11 mouse cellular contexts compared by ENCODE assay signal in the genomic region with DNA sequence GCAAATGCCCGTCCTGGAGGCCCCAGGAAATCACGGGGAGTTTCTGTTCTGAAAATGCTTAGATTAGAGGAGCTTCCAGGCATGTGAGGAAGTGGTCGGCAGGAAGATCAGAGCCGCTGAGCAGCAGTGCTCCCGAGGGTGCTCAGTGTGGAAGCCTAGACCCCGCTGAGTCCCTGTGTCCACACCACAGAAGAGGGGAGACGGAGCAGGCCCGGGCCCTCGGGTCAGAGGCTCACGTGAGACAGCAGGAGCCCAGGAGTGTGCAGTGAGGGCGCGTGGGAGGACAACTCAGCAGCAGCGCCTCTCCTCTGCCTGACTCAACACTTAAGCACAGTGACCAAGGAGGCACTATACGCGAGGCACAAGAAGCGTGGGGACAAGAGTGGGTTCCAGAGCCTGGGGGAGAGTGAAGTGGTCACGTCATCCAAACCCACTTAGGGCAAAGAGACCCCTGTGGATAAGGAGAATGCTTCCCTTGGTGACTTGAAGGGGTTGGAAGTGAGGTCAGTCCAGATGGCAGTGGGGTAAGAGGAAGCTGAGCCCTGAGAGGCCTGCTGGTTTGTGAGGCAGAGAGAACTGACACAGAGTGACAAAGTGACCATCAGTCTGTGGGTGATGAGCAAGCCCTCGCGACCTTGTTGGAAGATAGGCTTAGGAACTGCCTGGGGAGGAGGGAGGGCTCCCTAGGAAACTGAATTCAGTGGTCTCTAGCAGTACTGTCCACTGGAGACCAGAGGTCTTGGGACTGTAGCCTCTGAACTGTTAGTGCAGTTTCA.
A peak's percentile ranks its signal among the peaks of the same experiment; 100 is the strongest.
DNase-seq lines count a peak whose midpoint lies in the region; ATAC-seq and TF ChIP-seq lines count a peak whose summit lies in the region.
"Had no signal": no experiment of that assay in that cellular context is flagged by ENCODE, and none has a peak within 500 bp of the region (broad histone marks: within the 10 kb centered on the region; RNA-seq: fewer than 3 reads in every experiment).

No protein-coding gene starts in this region.

- no peak overlapping the region for H3K9ac ChIP-seq in forebrain, embryonic 14.5 days (ENCODE audit: low read length)
- H3K9ac ChIP-seq in hindbrain, embryonic 16.5 days (ENCODE audit: low read depth, low read length) = no peak overlapping the region
- H3K9ac ChIP-seq in hindbrain, embryonic 14.5 days = no peak overlapping the region
- H3K9ac ChIP-seq: lung, embryonic 14.5 days had no signal

- no peak overlapping the region for H3K4me3 ChIP-seq in forebrain, embryonic 10.5 days
- H3K4me3 ChIP-seq in forebrain, embryonic 14.5 days (ENCODE audit: low read depth, low read length) = no peak overlapping the region
- H3K4me3 ChIP-seq in hindbrain, embryonic 16.5 days (ENCODE audit: low read length) = no peak overlapping the region
- no peak overlapping the region for H3K4me3 ChIP-seq in hindbrain, embryonic 14.5 days (replicated peaks; ENCODE audit: low read length)
- no peak overlapping the region for H3K4me3 ChIP-seq in spleen, adult 2 months (ENCODE audit: extremely low read depth, insufficient read depth, insufficient read length)
- H3K4me3 ChIP-seq: midbrain, embryonic 10.5 days had no signal

- WGBS in forebrain, embryonic 10.5 days = 92% methylated on average over 19 of the region's 19 CpGs
- WGBS in forebrain, embryonic 14.5 days = 87% methylated on average over 19 of the region's 19 CpGs
- WGBS in hindbrain, embryonic 16.5 days = 76% methylated on average over 19 of the region's 19 CpGs
- WGBS in hindbrain, embryonic 14.5 days = 84% methylated on average over 19 of the region's 19 CpGs
- WGBS in spleen, adult 2 months = 64% methylated on average over 19 of the region's 19 CpGs

- no peak overlapping the region for H3K4me2 ChIP-seq in forebrain, embryonic 14.5 days (ENCODE audit: low read length)
- no peak overlapping the region for H3K4me2 ChIP-seq in hindbrain, embryonic 16.5 days (ENCODE audit: low read length)
- no peak overlapping the region for H3K4me2 ChIP-seq in hindbrain, embryonic 14.5 days (replicated peaks)
- H3K4me2 ChIP-seq: lung, embryonic 14.5 days had no signal

- H3K27me3 ChIP-seq in forebrain, embryonic 10.5 days (ENCODE audit: poor library complexity, severe bottlenecking) = no peaks in the 10 kb centered on the region
- no peaks in the 10 kb centered on the region for H3K27me3 ChIP-seq in forebrain, embryonic 14.5 days (replicated peaks; ENCODE audit: control insufficient read depth, insufficient read depth, low read length)
- H3K27me3 ChIP-seq in hindbrain, embryonic 16.5 days (replicated peaks; ENCODE audit: control insufficient read depth, insufficient read depth, low read length) = no peaks in the 10 kb centered on the region
- no peaks in the 10 kb centered on the region for H3K27me3 ChIP-seq in hindbrain, embryonic 14.5 days (ENCODE audit: control insufficient read depth, insufficient read depth, low read length)
- no peaks in the 10 kb centered on the region for H3K27me3 ChIP-seq in spleen, adult 2 months (ENCODE audit: control insufficient read depth, insufficient read depth, low read length)

- no peak for TF ChIP-seq POLR2A in spleen, adult 2 months (IDR thresholded peaks at IDR 0.05; ENCODE audit: low read depth, low read length)

- no peaks in the 10 kb centered on the region for H3K9me3 ChIP-seq in forebrain, embryonic 10.5 days
- no peaks in the 10 kb centered on the region for H3K9me3 ChIP-seq in forebrain, embryonic 14.5 days (replicated peaks; ENCODE audit: control insufficient read depth, low read length)
- no peaks in the 10 kb centered on the region for H3K9me3 ChIP-seq in hindbrain, embryonic 16.5 days (ENCODE audit: control insufficient read depth, low read length)
- H3K9me3 ChIP-seq in hindbrain, embryonic 14.5 days (ENCODE audit: control insufficient read depth, low read length) = no peaks in the 10 kb centered on the region
- H3K9me3 ChIP-seq: midbrain, embryonic 10.5 days had no signal

- H3K4me1 ChIP-seq in forebrain, embryonic 10.5 days = peaks cover 1% of the 10 kb centered on the region
- H3K4me1 ChIP-seq in forebrain, embryonic 14.5 days (ENCODE audit: control insufficient read depth, insufficient read depth, low read length) = no peaks in the 10 kb centered on the region
- no peaks in the 10 kb centered on the region; the same call in none of the 2 replicates for H3K4me1 ChIP-seq in hindbrain, embryonic 16.5 days (ENCODE audit: control insufficient read depth, insufficient read depth, low read depth, low read length)
- no peaks in the 10 kb centered on the region for H3K4me1 ChIP-seq in hindbrain, embryonic 14.5 days (replicated peaks; ENCODE audit: control insufficient read depth, insufficient read depth, low read length)
- H3K4me1 ChIP-seq in spleen, adult 2 months (ENCODE audit: control insufficient read depth, insufficient read depth, insufficient read length) = no peaks in the 10 kb centered on the region
- H3K4me1 ChIP-seq: midbrain, embryonic 10.5 days had no signal

- no peak for DNase-seq in forebrain, embryonic 10.5 days (ENCODE audit: extremely low spot score, low spot score)
- no peak for DNase-seq in forebrain, embryonic 14.5 days (ENCODE audit: low spot score)
- DNase-seq in hindbrain, embryonic 14.5 days (ENCODE audit: low spot score) = no peak
- DNase-seq in spleen, adult 2 months (ENCODE audit: low read depth in 1 of 2, low spot score in 2 of 2) = no peak
- no peak for DNase-seq in spleen, postnatal 14 days (ENCODE audit: low spot score in 2 of 2)
- DNase-seq in ovary, postnatal 14 days (ENCODE audit: low spot score) = no peak
- DNase-seq: cerebellum, adult 18-20 months; lung, embryonic 14.5 days had no signal

- H3K27ac ChIP-seq in forebrain, embryonic 10.5 days = 0 out of 2 replicates have a peak overlapping the region, but pooled peaks have one; percentile 2
- no peak overlapping the region for H3K27ac ChIP-seq in forebrain, embryonic 14.5 days (ENCODE audit: low read depth, low read length)
- peak overlapping the region; percentile 25; the same call in 1 of the 2 replicates for H3K27ac ChIP-seq in hindbrain, embryonic 16.5 days (ENCODE audit: low read depth, low read length)
- no peak overlapping the region for H3K27ac ChIP-seq in hindbrain, embryonic 14.5 days
- H3K27ac ChIP-seq in spleen, adult 2 months (ENCODE audit: insufficient read depth, low read length) = peak overlapping the region; percentile 4; the same call in 1 of the 2 replicates
- H3K27ac ChIP-seq: midbrain, embryonic 10.5 days had no signal

- H3K36me3 ChIP-seq in forebrain, embryonic 10.5 days (replicated peaks) = peaks cover 98% of the 10 kb centered on the region
- peaks cover 91% of the 10 kb centered on the region for H3K36me3 ChIP-seq in forebrain, embryonic 14.5 days (ENCODE audit: control insufficient read depth, insufficient read depth, low read length)
- peaks cover 25% of the 10 kb centered on the region; the same call in 1 of the 2 replicates for H3K36me3 ChIP-seq in hindbrain, embryonic 16.5 days (ENCODE audit: control insufficient read depth, insufficient read depth, low read length)
- peaks cover 69% of the 10 kb centered on the region for H3K36me3 ChIP-seq in hindbrain, embryonic 14.5 days (replicated peaks; ENCODE audit: control insufficient read depth, insufficient read depth)
- H3K36me3 ChIP-seq in spleen, adult 2 months (ENCODE audit: control insufficient read depth, insufficient read depth, low read length) = 0 out of 2 replicates have a peak, but pooled peaks cover 2% of the 10 kb centered on the region

- no peak; the same call in 1 of the 2 replicates for ATAC-seq in forebrain, embryonic 14.5 days
- ATAC-seq in hindbrain, embryonic 16.5 days = peak; percentile 37; the same call in 1 of the 2 replicates
- no peak for ATAC-seq in hindbrain, embryonic 14.5 days (ENCODE audit: low FRiP score)
- ATAC-seq in megakaryocyte progenitor cell, adult 5-6 weeks (replicated peaks; ENCODE audit: poor library complexity) = peak; percentile 26

- TF ChIP-seq CTCF in spleen, adult 2 months (IDR thresholded peaks at IDR 0.05; ENCODE audit: extremely low read depth, insufficient read depth, insufficient read length, insufficient replicate concordance) = no peak

Comparison
In these comparisons a context has a peak if more than half of its experiments do, and no peak if none do; other contexts are left out.
1. H3K27ac ChIP-seq: peak in forebrain, embryonic 10.5 days (single experiment), hindbrain, embryonic 16.5 days (single experiment) and spleen, adult 2 months (single experiment); none in forebrain, embryonic 14.5 days (single experiment) and hindbrain, embryonic 14.5 days (single experiment).
2. ATAC-seq: peak in hindbrain, embryonic 16.5 days (single experiment) and megakaryocyte progenitor cell, adult 5-6 weeks (single experiment); none in forebrain, embryonic 14.5 days (single experiment) and hindbrain, embryonic 14.5 days (single experiment).